Mouse (Mus musculus) limb, embryonic 14.5 days (tissue): ENCODE measurements around the gene Ccdc103. TPM values are rescaled to one million over a fixed set of nuclear protein-coding genes. Genes with fewer than 3 reads are reported as not detected.

Experiments
- ATAC-seq: fragments of 200-750 bp; cut with Nextera tagmentation; 2 replicates; pipeline ENCODE4 v1.8.0; 2017; ENCODE audit warnings: low read depth, moderate number of reproducible peaks, moderate TSS enrichment; ENCODE audit not compliant: low FRiP score
- DNase-seq: peaks from one replicate; pipeline ENCODE4 v3.0.0-alpha.2; 2015; ENCODE audit warnings: low spot score
- H3K27ac ChIP-seq: fragments of 300-500 bp; sonication (generic); replicated peaks from 2 replicates; pipeline ENCODE4 v1.5.1; 2014; ENCODE audit warnings: low read depth, mild to moderate bottlenecking, low read length, moderate library complexity, mixed read lengths
- H3K27me3 ChIP-seq: fragments of 300-500 bp; sonication (generic); 2 replicates; pipeline ENCODE4 v1.6.1; 2014; ENCODE audit warnings: low read length, mixed read lengths; ENCODE audit not compliant: control insufficient read depth, insufficient read depth
- H3K36me3 ChIP-seq: fragments of 300-500 bp; sonication (generic); 2 replicates; pipeline ENCODE4 v1.6.1; 2014; ENCODE audit warnings: mild to moderate bottlenecking, low read length, moderate library complexity, mixed read lengths; ENCODE audit not compliant: control insufficient read depth, insufficient read depth
- H3K4me1 ChIP-seq: fragments of 300-500 bp; sonication (generic); 2 replicates; pipeline ENCODE4 v1.6.1; 2014; ENCODE audit warnings: antibody characterized with exemption, low read length, mixed read lengths; ENCODE audit not compliant: control insufficient read depth, insufficient read depth
- H3K4me2 ChIP-seq: fragments of 300-500 bp; sonication (generic); replicated peaks from 2 replicates; pipeline ENCODE4 v1.6.1; 2014; ENCODE audit warnings: low read depth, mild to moderate bottlenecking, low read length, moderate library complexity; ENCODE audit not compliant: severe bottlenecking
- H3K4me3 ChIP-seq: fragments of 300-500 bp; sonication (generic); replicated peaks from 2 replicates; pipeline ENCODE4 v1.5.1; 2014; ENCODE audit warnings: low read length
- H3K9ac ChIP-seq: fragments of 300-500 bp; sonication (generic); 2 replicates; pipeline ENCODE4 v1.6.1; 2014; ENCODE audit warnings: mild to moderate bottlenecking, low read depth, low read length, moderate library complexity; ENCODE audit not compliant: severe bottlenecking
- H3K9me3 ChIP-seq: fragments of 300-500 bp; sonication (generic); 2 replicates; pipeline ENCODE4 v1.6.1; 2016; ENCODE audit warnings: low read length; ENCODE audit not compliant: control insufficient read depth
- POLR2A ChIP-seq: fragments of 200-500 bp; IDR thresholded peaks from 2 replicates; pipeline ENCODE4 v1.8.0; 2012; ENCODE audit warnings: inconsistent platforms, mild to moderate bottlenecking, moderate library complexity, borderline replicate concordance; ENCODE audit not compliant: insufficient read depth, insufficient read length; ENCODE audit errors: extremely low read depth
- WGBS: fragments of 180-500 bp; shearing (Covaris S2); extraction: QIAGEN DNeasy Blood & Tissue Kit; methylation state at CpG from one replicate; pipeline ENCODE4 v1.1.7; 2014; 5-methylcytosine and 5-hydroxymethylcytosine counted together
- polyA plus RNA-seq, 2 experiments: library from polyadenylated mRNA; depleted of rRNA in 1 of 2; stranded (reverse) in 1 of 2; unstranded in 1 of 2; fragments of >200 nt; fragmentation: Nextera tagmentation in 1 of 2; extraction: Ambion mirVana in 1 of 2; gene quantifications; 2 replicates each; pipeline versions ENCODE4 v1.2.1 to v1.2.3; 2012 to 2014

Gene Ccdc103
- polyA plus RNA-seq, 2 experiments, result 0.34 to 1.0 TPM

- TF ChIP-seq POLR2A, result no peak
Observed at GRCm38 (mm10) chr11:102837385-102837784, 43.6 kb upstream of the Ccdc103 start.

GRCm38 (mm10) chr11:102838126-102838525, 42.9 kb upstream of the Ccdc103 start:
- DNase-seq, result no peak
- WGBS, result 71% methylated on average over 2 of the region's 2 CpGs
- TF ChIP-seq POLR2A, result no peak

More at GRCm38 (mm10) chr11:102837385-102837784, 43.6 kb upstream of the Ccdc103 start:
- H3K9me3 ChIP-seq, result no peaks in the 10 kb centered on the region
- no peak overlapping the region for H3K9ac ChIP-seq
- H3K27me3 ChIP-seq, result no peaks in the 10 kb centered on the region
- H3K4me1 ChIP-seq, result no peaks in the 10 kb centered on the region; the same call in 1 of the 2 replicates
- no peak overlapping the region for H3K27ac ChIP-seq
- no peak for ATAC-seq
- peaks cover 57% of the 10 kb centered on the region for H3K36me3 ChIP-seq
- H3K4me2 ChIP-seq, result no peak overlapping the region
- H3K4me3 ChIP-seq, result no peak overlapping the region
- no peak for DNase-seq
- WGBS, result 85% methylated on average over 1 of the region's 1 CpGs

GRCm38 (mm10) chr11:102838616-102839150, 42.3 kb upstream of the Ccdc103 start:
- 82% methylated on average over 9 of the region's 9 CpGs for WGBS
- Histone ChIP-seq H3K27me3 (no peaks in the 10 kb centered on the region), H3K9me3 (no peaks in the 10 kb centered on the region), H3K27ac (no peak overlapping the region), H3K4me2 (no peak overlapping the region), H3K4me3 (no peak overlapping the region), H3K9ac (no peak overlapping the region), H3K36me3 (peaks cover 70% of the 10 kb centered on the region), H3K4me1 (no peaks in the 10 kb centered on the region)
- DNase-seq (no peak), ATAC-seq (no peak)
- TF ChIP-seq POLR2A, result no peak

More at GRCm38 (mm10) chr11:102838126-102838525, 42.9 kb upstream of the Ccdc103 start:
- Histone ChIP-seq H3K9me3 (no peaks in the 10 kb centered on the region), H3K27me3 (no peaks in the 10 kb centered on the region), H3K4me1 (no peaks in the 10 kb centered on the region), H3K27ac (no peak overlapping the region), H3K4me2 (no peak overlapping the region), H3K4me3 (no peak overlapping the region), H3K36me3 (peaks cover 65% of the 10 kb centered on the region), H3K9ac (no peak overlapping the region)
- ATAC-seq, result no peak

- Histone ChIP-seq H3K4me3 (no peak overlapping the region), H3K27ac (no peak overlapping the region), H3K36me3 (peaks cover 99% of the 10 kb centered on the region), H3K9ac (no peak overlapping the region), H3K9me3 (no peaks in the 10 kb centered on the region), H3K4me1 (no peaks in the 10 kb centered on the region), H3K4me2 (no peak overlapping the region), H3K27me3 (no peaks in the 10 kb centered on the region)
- DNase-seq (no peak), ATAC-seq (no peak)
- TF ChIP-seq POLR2A, result no peak
- WGBS, result 72% methylated on average over 10 of the region's 10 CpGs
Observed at GRCm38 (mm10) chr11:102845926-102846325, 35.1 kb upstream of the Ccdc103 start.

GRCm38 (mm10) chr11:102851883-102852282, 29.1 kb upstream of the Ccdc103 start:
- H3K4me1 ChIP-seq, result no peaks in the 10 kb centered on the region
- H3K4me3 ChIP-seq, result no peak overlapping the region
- DNase-seq (peak; percentile 31), ATAC-seq (no peak)
- no peak overlapping the region for H3K9ac ChIP-seq
- whole genome bisulfite sequencing, result 60% methylated on average over 5 of the region's 5 CpGs
- H3K27ac ChIP-seq, result no peak overlapping the region
- no peak overlapping the region for H3K4me2 ChIP-seq
- no peaks in the 10 kb centered on the region for H3K9me3 ChIP-seq
- no peaks in the 10 kb centered on the region for H3K27me3 ChIP-seq
- H3K36me3 ChIP-seq, result peaks cover 78% of the 10 kb centered on the region
- TF ChIP-seq POLR2A, result no peak
